Mouse (Mus musculus) gastrocnemius, postnatal 25 days (tissue): ENCODE data around the gene Prrg2. TPM values are rescaled to one million over a fixed set of nuclear protein-coding genes. Genes with fewer than 3 reads are reported as not detected.
"Not testable (repeated sequence)": the region's sequence is repeated elsewhere in the genome, so short reads cannot be mapped to it uniquely, and the experiment has no call there.

Experiments
- DNase-seq: peaks from one replicate; pipeline ENCODE4 v3.0.0; 2022
- total RNA-seq, 2 experiments: library from RNA; stranded (reverse); gene quantifications; 1 replicate in 1 of 2; 2 replicates in 1 of 2; pipeline ENCODE4 v1.2.3; 2021

Prrg2 gene
- total RNA-seq, 2 experiments from 2014 or later: 6.9 to 9.1 TPM

DNA sequence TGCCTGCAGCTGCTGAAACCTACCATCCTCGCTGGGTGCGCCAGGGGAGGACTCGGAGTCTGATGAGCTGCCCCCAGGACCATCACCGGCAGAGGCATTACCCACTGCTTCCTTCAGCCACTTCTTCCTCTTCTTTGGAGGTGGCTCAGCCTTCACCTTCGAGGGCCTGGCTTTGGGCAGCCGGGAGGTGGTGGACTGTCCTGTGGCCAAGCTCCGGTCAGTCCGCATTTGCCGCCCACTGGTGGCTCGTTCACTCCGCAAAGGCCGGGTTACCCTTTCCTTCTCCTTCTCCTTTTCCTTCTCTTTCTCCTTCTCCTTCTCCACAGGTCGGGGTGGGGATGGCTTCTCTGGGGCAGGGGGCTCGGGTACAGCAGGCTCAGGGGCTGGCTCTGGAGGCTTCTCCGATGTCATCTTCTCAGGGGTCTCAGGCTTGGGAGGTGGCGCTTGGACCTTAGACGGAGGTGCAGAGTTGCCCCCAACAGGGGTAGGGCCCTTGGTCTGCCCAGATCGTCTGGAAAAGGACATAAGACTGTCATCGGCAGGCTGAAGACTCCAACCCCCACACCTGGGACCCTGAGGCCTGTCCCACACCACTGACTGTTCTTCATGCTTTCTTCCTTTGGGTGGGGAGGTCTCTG lies 28.6 kb downstream of the Prrg2 start:
- DNase-seq: no peak

DNA sequence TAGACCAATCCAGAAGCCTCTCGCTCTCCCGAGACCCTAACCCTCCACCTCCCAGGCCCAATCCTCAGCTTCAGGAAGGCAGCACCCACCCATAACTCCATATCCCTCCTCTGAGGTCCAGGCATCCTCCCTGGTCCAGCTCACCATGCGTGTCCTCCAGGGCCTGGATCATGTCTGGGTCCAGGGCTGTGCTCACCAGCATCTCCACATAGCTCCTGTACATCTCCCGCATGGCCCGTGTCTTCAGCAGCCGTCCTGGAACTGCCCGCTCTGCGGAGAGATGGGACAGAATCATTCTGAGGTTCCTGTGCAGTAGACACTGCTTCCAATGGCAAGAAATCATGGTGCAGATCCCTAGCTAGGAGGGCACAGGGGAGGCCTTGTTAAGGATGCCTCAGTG lies 31.6 kb downstream of the Prrg2 start:
- DNase-seq: no peak

DNA sequence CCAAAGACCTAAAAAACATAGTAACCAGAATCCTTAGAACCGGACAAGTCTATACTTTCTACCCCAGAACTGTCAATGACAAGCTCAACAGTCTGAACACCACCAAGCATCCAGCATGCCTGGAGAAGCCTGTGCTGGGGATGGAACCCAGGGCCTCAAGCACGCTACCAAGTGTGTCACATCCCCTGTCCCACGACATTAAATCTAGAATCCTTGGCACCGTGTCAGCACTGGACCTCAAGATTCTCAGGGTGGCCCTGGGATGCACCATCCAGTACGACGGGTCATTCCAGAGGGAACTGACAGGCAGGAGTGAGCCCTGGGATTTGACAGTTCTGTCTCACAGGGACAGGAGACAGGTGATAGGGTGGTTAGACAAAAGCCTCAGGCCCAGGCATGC lies 32.5 kb downstream of the Prrg2 start:
- no peak for DNase-seq

DNA sequence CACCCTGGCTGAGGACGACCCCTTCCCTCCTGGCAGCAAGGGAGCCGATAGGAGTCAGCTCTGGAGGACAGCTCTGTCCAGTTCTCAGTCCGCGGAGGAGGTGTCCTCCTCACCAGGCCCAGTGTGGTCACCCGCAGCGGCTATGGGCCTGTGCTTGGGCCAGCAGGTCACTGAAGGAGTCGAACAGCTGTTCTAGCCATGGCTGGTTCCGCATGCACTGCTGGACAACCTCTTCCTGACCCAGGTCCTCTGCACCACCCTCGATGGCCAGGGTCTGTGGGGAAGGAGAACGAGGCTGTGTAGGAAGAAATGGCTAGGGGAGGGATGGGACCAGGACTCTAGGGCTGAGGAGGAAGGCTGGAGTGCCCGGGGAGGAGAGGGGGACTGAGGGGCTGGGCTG lies 34.1 kb downstream of the Prrg2 start:
- DNase-seq: peak; percentile 6

DNA sequence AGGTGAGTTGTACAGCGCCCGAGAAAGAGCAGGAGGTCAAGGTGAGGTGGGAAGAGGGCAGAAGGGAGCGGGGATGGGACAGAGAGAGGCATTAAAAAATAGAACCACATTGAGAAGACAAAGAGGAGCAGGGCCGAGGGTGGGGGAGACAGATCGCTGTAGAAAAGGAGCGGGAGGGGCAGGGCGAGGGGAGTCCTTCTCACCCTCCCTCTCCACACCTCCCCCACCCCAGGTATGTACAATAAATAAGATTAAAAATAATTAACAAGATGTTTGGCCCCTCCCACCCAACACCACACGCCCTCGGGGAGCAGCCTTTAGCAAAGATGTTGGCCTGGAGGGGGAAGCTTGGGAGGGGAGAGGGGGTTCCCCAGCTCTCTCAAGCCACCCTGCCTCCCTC lies 34.7 kb downstream of the Prrg2 start:
- DNase-seq: no peak

DNA sequence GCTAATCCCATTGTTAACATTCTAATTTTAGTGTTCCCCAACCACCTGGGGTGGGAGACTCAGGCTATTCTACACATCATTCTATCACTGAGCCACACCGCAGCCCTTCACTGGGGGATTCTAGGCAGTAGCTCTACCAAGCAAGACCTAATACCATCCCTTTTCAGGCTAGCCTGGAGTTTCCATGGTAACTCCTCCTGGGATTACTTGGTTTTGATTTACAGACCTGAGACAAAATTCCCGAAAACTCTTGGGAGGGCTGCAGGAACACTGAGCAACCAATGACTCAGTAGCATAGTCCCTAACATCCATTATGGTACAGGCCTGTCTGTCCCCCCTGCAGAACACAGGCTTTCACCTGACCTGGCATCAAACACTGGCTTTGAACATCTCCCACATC lies 36.2 kb downstream of the Prrg2 start:
- no peak for DNase-seq

DNA sequence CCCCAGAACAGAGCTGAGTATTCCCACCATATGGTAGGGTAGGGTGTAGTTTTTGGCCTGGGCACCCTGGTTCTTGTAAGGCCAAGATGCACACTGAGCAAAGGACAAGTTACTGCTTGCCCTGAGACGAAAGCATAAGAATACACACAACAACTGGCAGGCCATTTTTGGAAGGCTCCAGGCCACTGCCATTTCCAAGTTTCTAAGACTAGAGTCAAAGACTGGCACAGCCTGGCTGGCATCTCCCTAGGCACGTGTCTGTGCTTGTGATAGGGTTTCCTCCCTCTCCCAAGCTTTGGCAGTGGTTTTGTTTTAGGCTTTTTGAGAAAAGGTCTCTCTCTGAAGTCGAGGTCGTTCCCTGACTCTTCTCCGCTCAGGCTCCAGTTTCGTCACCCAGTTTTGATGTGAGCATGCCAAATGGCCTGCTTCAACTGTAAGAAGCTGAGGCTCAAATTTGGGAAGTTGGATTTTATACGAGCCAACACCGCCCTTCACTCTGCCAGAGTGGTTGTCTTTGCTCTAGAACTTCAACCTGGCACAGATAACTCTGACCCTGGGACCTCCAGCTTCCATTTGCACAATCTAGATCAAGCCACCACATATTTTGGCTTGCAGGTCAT lies 36.8 kb downstream of the Prrg2 start:
- DNase-seq: peak; percentile 42

DNA sequence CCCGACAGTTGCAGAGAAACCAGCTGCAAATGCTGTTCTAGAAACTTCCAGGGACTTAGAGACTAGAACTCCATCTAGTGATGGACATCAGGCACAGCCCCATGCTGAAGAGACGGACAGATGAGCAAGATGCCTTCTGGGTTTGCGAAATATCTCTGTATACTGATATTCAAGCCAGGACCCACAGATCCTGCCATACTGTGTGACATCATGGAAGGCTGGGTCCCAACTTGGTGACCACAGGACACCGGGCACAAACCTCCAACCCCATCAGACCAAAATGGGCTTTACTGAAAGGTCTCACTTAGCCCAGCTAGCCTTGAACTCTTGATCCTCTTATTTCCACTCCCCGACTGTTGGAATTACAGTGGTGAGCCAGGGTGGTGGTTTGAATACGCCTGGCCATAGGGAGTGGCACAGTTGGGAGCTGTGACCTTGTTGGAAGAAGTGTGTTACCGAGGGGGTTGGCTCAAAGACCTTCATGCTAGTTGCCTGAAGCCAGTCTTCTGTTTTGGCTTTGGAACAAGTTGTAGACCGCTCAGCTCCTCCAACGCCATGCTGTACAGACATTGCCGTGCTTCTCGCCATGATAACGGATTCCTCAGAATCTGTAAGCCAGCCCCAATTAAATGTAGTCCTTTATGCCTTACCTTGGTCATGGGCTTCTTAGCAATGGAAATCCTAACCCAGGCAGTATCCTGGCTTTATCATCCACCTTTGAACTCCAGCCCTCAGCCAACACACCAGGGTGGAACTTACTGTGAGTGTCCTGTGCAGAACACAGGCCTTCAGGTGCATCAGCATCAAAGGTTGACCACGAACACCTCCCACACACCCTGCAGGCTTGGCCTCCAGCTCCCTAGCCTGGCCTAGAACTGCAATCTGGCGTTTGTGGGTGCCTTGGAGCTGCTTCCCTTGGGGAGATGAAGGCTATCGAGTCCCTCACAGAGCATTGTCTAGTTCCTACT lies 37.9 kb downstream of the Prrg2 start:
- no peak for DNase-seq

DNA sequence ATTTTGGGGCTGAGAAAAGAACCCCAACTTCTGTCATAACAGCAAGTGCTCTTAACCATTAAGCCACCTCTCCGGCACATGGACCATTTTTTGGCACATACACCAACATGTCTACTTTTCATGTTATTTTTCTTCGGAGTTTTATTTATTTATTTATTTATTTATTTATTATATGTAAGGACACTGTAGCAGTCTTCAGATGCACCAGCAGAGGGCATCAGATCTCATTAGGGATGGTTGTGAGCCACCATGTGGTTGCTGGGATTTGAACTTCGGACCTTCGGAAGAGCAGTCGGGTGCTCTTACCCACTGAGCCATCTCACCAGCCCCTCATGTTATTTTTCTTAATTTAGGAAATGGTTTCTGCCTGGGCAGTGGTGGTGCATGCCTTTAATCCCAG lies 38.8 kb downstream of the Prrg2 start:
- DNase-seq: not testable (repeated sequence)

DNA sequence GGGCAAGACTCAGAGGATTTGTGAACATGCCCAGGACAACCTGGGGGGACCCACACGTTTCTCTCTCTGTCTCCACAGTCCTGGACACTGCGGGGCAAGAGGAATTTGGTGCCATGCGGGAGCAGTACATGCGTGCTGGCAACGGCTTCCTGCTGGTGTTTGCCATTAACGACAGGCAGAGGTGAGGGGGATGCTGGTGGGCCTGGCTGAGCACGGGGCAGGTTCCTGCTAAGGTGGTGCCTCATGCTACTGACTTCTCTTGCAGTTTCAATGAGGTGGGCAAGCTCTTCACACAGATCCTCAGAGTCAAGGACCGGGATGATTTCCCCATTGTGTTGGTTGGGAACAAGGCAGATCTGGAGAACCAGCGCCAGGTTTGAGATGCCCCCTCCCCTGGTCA lies 42.3 kb downstream of the Prrg2 start:
- DNase-seq: no peak

DNA sequence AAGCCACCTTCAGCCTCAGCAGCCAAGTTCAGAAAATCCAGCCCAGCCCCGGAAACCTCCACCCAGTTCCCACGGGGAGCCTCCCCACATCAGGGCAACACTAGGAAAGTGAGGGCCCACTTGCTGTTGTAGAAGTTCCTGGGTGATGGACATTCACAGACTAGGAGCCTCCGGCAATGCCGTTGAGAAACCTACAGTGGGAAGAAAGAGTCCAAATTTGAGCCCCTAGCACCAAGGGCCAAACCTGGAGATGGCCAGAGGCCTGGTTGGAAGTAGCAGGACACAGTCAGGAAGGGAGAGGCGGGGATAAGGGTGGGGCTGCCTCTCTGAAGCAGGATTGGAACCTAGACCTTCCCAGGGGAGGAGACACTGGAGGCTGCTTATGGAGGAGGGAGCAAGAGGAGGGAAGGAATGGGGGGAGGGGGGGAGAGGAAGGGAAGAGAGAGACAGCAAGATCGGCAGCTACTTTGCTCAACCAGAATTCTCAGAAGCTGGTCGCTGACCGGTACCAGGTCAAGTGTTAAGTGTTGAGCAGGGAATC lies 43.4 kb downstream of the Prrg2 start:
- DNase-seq: peak; percentile 85

DNA sequence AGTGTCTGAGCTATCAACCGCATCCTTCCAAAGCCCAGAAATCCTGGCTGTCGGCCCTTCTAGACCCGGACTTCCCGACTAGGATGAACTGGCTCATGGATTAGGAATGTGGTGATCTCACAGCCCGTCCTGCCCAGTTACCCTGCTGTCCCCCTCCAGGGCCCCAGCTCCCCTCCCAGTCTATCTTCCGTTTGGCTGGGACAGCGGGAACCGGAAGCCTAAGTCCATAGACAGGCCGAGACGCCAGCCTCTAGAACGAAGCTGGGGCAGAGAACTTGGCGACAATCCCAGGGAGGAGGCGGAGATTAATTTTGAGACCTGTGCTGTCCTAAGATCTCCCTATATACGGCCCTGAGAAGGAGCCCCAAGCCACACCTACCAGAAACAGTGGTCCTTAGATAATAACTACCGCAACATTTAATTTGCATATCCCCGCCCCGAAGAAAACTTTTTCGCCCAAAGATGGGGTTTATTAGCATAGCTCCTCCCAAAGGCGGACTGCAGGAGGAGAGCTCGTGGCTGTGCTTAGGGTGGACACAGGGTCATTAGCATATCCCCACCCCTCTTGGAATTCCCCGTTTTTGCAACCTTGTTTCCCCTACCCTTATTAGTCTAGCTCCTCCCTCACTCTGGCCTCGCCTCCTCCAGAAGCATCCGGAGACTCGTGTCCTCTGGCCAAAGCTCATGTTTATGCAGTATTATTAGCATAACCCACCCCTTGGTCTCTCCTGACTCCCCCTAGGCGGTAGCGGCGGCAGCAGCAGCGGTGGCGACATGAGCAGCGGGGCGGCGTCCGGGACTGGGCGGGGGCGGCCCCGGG lies 45.0 kb downstream of the Prrg2 start, which contains the start of gene Rras:
Rras (plus strand) TSS at position 720 of the 820 bp plus-strand sequence.
- peak; percentile 96 for DNase-seq

DNA sequence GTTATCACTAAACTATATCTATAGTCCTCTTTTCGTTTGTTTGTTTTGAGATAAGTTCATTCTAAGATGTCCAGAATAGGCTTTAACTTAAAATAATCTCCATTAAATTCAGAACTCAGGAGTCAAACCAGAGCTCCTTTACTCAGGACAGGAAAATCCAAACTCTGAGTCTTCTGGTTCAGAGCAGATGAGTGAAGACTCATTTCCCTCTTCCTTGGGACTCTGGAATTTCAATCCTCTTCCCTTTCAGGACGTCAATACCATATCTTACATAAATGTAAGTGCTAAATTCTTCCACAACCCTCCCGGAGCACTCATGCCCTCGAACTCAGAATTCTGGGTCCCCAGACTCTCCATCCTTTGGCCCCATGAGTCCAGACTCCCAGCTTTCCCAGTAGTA lies 45.7 kb downstream of the Prrg2 start:
- no peak for DNase-seq

DNA sequence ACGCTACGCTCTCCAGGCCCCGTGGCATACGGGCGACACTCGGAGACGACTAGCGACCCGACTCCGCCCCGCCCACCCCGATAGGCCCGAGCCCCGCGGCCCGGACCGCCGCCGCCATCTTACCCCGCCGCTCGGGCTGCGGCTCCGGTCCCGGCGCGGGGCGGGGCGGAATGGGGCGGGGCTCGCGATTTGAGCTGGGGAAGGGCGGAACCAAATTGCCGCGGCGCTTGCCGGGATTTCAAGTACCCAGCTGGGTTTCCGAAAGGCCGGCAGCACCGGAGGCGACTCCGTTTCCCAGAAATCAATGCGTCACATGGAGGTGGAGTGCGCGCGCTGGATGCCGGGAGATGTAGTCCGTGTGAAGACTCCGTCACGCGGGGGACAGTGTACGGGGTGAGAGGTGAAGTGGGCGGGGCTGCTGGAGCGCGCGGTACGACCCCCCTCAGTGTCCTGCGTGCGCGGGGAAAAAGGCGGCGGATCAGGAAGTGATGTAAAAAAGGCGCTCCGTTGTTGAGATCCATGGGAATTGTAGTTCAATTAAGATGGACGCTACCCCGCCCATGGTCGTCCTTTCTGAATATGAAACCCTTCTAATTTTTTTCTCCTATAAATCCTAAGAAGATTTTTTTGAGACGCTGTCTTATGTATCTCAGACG lies 46.4 kb downstream of the Prrg2 start, which contains the start of gene Scaf1:
Scaf1 (minus strand) TSS at position 407 of the 656 bp plus-strand sequence.
- peak; percentile 100 for DNase-seq

DNA sequence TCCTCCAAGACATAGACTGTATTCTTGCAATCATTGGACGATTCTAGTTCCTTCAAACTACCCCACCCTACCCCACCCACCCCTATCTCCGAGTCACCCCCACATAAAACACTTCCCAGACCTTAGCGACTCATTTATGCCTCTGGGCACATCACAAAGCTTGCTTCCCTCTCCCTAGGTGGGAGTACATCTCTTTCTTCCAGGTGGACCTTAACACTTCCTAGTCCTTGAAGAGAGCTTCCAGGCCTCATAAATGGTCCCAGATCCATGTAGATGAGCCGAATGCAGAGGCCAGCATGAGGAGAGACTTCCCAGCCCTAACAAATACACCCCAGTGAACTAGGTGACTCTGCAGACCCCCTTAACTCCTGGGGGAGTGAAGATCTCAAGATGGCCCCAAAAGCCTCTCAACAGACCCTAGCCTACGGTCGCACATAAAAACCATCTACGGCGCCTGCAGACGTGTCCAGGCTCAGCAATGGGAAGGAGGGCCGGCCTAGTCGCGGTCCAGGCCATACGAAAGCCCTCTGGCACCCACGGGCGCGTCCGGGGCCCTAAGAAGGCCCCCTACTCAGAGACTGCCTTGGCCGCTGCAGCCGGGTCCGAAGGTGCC lies 47.0 kb downstream of the Prrg2 start:
- no peak for DNase-seq

DNA sequence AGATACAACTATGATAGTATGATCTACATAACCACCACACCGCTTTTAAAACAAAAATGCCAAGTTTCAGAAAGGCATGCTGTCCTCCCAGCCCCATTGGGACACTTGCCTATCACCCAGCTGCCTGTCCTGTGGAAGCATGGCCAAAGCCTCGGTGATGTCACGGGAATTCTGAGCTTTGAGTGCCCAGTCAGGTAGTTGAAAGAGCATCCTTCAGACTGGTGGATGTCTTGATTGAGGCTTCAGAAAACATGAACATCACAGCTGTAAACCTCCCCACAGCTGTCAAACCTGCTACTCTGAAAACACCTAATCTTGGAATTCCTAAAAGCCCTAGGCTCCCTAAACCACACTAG lies 48.4 kb downstream of the Prrg2 start:
- DNase-seq: no peak

DNA sequence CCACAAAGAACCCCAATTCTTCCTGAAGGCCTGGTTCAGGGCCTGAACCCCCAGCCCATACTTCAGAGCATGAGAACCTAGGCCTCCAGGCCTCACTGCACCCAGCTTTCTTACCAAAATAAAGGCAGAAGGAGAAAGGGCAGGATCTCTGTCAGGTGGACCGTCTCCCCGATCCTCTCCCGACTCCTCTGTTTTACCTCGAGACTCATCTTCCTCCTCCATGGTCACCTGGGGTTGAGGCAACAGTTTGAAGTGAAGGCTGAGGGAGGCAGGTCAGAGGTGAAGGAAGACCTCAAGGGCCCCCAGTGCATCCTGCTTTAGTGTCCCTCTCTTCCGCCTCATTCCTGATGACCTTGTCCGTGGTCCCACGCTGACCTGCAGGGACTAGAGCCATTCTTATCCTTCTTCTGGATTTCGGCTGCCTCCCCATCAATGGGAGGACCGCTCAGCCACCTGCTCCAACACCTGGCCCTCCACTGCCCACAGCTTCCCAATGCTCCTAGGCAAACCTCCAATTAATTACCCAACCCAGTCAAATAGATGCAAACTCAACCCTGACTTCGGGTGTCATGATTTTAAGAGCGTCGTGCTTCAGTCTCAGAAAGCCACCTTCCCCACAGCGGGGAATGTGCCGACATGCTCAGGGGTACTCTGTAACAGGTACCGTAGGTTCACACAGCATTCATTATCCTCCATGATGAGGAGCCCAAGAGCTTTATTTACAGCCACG lies 48.9 kb downstream of the Prrg2 start:
- no peak for DNase-seq

DNA sequence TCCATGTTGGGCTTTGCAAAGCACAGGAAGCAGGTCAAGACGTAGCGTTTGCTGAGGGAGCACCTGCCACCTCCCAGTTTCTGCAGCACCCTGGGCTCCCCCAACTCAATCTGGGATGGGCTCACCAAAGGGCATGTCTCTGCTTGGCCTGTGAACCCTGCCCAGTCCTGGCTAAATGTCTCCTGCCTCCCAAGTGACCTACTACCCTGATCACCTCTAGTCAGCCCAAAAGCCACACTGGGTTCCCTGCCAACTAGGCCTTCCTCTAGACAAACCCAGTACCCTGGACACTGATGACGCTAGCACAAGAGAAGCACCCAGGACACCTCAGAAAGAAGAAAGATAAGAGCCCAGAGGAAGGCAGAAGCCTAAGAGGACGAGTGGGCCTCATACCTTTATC lies 49.7 kb downstream of the Prrg2 start:
- DNase-seq: no peak

DNA sequence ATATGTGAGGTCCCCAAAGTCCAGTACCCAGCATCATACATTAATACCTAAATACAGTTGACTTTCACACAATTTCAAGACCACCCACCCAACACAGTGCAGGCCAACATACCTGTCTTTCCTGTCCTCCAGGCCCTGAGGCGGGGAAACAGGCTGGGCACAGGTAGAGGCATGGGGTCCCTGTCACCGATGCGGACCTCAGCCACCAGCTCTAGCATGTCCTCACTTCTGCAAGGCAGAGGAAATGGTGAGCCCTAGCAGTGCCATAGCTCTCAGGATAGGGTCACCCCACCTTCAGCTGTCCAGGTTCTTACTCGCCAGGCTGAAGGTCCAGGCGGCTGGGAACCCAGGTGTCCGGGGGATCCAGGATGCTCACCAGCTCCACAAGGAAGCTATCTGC lies 50.5 kb downstream of the Prrg2 start:
- DNase-seq: no peak

DNA sequence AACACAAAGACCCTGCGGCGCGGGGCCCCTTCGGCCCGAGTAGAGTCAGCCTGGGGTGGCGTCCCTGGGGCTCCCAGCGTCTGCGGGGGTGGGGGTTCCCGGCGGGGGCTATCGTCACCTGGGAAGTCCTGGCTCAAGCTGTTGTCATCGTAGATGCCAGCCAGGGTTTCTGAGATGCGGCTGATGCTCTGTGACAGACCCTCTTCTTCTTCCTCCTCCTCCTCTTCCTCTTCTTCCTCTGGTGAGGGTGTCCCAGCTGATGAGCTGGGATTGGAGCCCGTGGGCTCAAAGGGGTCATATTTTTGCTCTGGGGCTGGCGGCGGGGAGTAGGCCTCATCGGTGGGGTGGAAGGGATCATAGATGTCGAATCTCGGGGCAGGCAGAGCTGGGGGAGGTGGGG lies 54.1 kb downstream of the Prrg2 start:
- DNase-seq: no peak
